Comparison of ENCODE assay signal across 26 mouse cellular contexts in genomic region chr5:63634636-63635035, GRCm38 (mm10). TPM values are rescaled to one million over a fixed set of nuclear protein-coding genes. Genes with fewer than 3 reads are reported as not detected.
DNase-seq lines count a peak whose midpoint lies in the region; ATAC-seq lines count a peak whose summit lies in the region.
"Had no signal": no experiment of that assay in that cellular context is flagged by ENCODE, and none has a peak within 500 bp of the region (broad histone marks: within the 10 kb centered on the region; RNA-seq: fewer than 3 reads in every experiment).

No protein-coding gene starts in this region.

- no peaks in the 10 kb centered on the region for H3K4me1 ChIP-seq in forebrain, embryonic 14.5 days (ENCODE audit: control insufficient read depth, insufficient read depth, low read length)
- no peaks in the 10 kb centered on the region for H3K4me1 ChIP-seq in forebrain, embryonic 11.5 days (replicated peaks; ENCODE audit: control insufficient read depth, insufficient read depth, low read length)
- H3K4me1 ChIP-seq: embryonic facial prominence, embryonic 12.5 days; heart, embryonic 13.5 days; limb, embryonic 13.5 days had no signal

- no peaks in the 10 kb centered on the region for H3K27me3 ChIP-seq in forebrain, embryonic 14.5 days (replicated peaks; ENCODE audit: control insufficient read depth, insufficient read depth, low read length)
- no peaks in the 10 kb centered on the region for H3K27me3 ChIP-seq in forebrain, embryonic 11.5 days (ENCODE audit: control insufficient read depth, insufficient read depth, low read length)
- H3K27me3 ChIP-seq: CH12.LX; embryonic facial prominence, embryonic 12.5 days; heart, embryonic 13.5 days; limb, embryonic 13.5 days had no signal

- 40% methylated on average over 2 of the region's 2 CpGs for WGBS in forebrain, embryonic 14.5 days
- 69% methylated on average over 2 of the region's 2 CpGs for WGBS in forebrain, embryonic 11.5 days

- no peak overlapping the region for H3K9ac ChIP-seq in forebrain, embryonic 14.5 days (ENCODE audit: low read length)
- no peak overlapping the region for H3K9ac ChIP-seq in forebrain, embryonic 11.5 days (ENCODE audit: low read length)
- H3K9ac ChIP-seq: embryonic facial prominence, embryonic 12.5 days; heart, embryonic 13.5 days; hindbrain, embryonic 14.5 days; limb, embryonic 13.5 days; liver, embryonic 14.5 days had no signal

- H3K9me3 ChIP-seq in forebrain, embryonic 14.5 days (replicated peaks; ENCODE audit: control insufficient read depth, low read length): no peaks in the 10 kb centered on the region
- H3K9me3 ChIP-seq in forebrain, embryonic 11.5 days (ENCODE audit: control insufficient read depth, low read length): no peaks in the 10 kb centered on the region
- H3K9me3 ChIP-seq: embryonic facial prominence, embryonic 12.5 days; heart, embryonic 13.5 days; limb, embryonic 13.5 days had no signal

- no peak overlapping the region for H3K4me3 ChIP-seq in forebrain, embryonic 14.5 days (ENCODE audit: low read depth, low read length)
- H3K4me3 ChIP-seq in forebrain, embryonic 11.5 days (ENCODE audit: low read depth, low read length): no peak overlapping the region
- H3K4me3 ChIP-seq: embryonic facial prominence, embryonic 12.5 days; heart, embryonic 13.5 days; limb, embryonic 13.5 days had no signal

- H3K27ac ChIP-seq in forebrain, embryonic 14.5 days (ENCODE audit: low read depth, low read length): no peak overlapping the region
- no peak overlapping the region for H3K27ac ChIP-seq in forebrain, embryonic 11.5 days (ENCODE audit: low read depth, low read length)
- H3K27ac ChIP-seq: embryonic facial prominence, embryonic 12.5 days; heart, embryonic 13.5 days; hindbrain, embryonic 14.5 days; kidney, postnatal 0 days; limb, embryonic 13.5 days; liver, embryonic 14.5 days had no signal

- ATAC-seq in forebrain, embryonic 14.5 days: no peak
- ATAC-seq in forebrain, embryonic 11.5 days (replicated peaks; ENCODE audit: low FRiP score): no peak
- ATAC-seq: forebrain, embryonic 16.5 days; intestine, embryonic 16.5 days; midbrain, embryonic 16.5 days had no signal

- peak; percentile 24 for DNase-seq in forebrain, embryonic 14.5 days (ENCODE audit: low spot score)
- DNase-seq in forebrain, embryonic 11.5 days (ENCODE audit: low spot score): no peak
- peak; percentile 45 to 57 for DNase-seq in left cerebral cortex, adult 18-20 months (ENCODE audit: low spot score in 2 of 2)
- no peak for DNase-seq in left cerebral cortex, adult 11 months (ENCODE audit: low spot score)
- peak; percentile 79 for DNase-seq in brain, adult 2 months (ENCODE audit: low read depth, low spot score)
- peak; percentile 42 to 47 for DNase-seq in right cerebral cortex, adult 2 months (ENCODE audit: low spot score in 2 of 2)
- no peak for DNase-seq in adrenal gland, postnatal 10 days
- DNase-seq: adrenal gland, postnatal 25 days; cerebellum, adult 8-10 months; spleen, adult 18-20 months; thymus, postnatal 4 days had no signal

- H3K36me3 ChIP-seq in forebrain, embryonic 14.5 days (ENCODE audit: control insufficient read depth, insufficient read depth, low read length): no peaks in the 10 kb centered on the region
- no peaks in the 10 kb centered on the region for H3K36me3 ChIP-seq in forebrain, embryonic 11.5 days (ENCODE audit: control insufficient read depth, insufficient read depth, low read length)
- H3K36me3 ChIP-seq: embryonic facial prominence, embryonic 12.5 days; heart, embryonic 13.5 days; limb, embryonic 13.5 days had no signal

- H3K4me2 ChIP-seq in forebrain, embryonic 14.5 days (ENCODE audit: low read length): no peak overlapping the region
- no peak overlapping the region for H3K4me2 ChIP-seq in forebrain, embryonic 11.5 days (ENCODE audit: low read depth, low read length, severe bottlenecking)
- H3K4me2 ChIP-seq: embryonic facial prominence, embryonic 12.5 days; heart, embryonic 13.5 days; hindbrain, embryonic 14.5 days; limb, embryonic 13.5 days had no signal

RNA-seq across cellular contexts. Expression of gene Nwd2, which starts 14.3 kb away (rescaled TPM):
- polyA plus RNA-seq in forebrain, embryonic 14.5 days (2014; fragmentation: Nextera tagmentation; extraction: Ambion mirVana): 2.9 and 5.7 TPM in 2 replicates
- polyA plus RNA-seq in forebrain, embryonic 11.5 days (2014; fragmentation: Nextera tagmentation; extraction: Ambion mirVana): 0.21 and 0.25 TPM in 2 replicates
- 10 to 100 TPM; 33.5 to 39.5 TPM for total RNA-seq in left cerebral cortex, adult 18-20 months (2021)
- under 1 TPM; 0.06 to 0.21 TPM for total RNA-seq in adrenal gland, postnatal 10 days (2021)
- total RNA-seq: adrenal gland, postnatal 25 days; CH12.LX; gastrocnemius, adult 8-10 months; granulocyte monocyte progenitor cell, adult 5-6 weeks; heart, postnatal 25 days; megakaryocyte-erythroid progenitor cell, adult 5-6 weeks; MEL had no signal

Comparison
In these comparisons a context has a peak if more than half of its experiments do, and no peak if none do; other contexts are left out.
1. DNase-seq: peak in forebrain, embryonic 14.5 days (single experiment), left cerebral cortex, adult 18-20 months (2 of 2), brain, adult 2 months (single experiment) and right cerebral cortex, adult 2 months (2 of 2); none in forebrain, embryonic 11.5 days (single experiment), left cerebral cortex, adult 11 months (single experiment) and adrenal gland, postnatal 10 days (single experiment).
2. RNA of gene Nwd2, which starts 14.3 kb away (total RNA-seq): 33.5 to 39.5 TPM in left cerebral cortex, adult 18-20 months; 0.06 to 0.21 TPM in adrenal gland, postnatal 10 days; every median in the first group is over 10 times any median in the second.